Mouse (Mus musculus): Measurements from ENCODE around the gene Gemin8. TPM values are rescaled to one million over a fixed set of nuclear protein-coding genes. Genes with fewer than 3 reads are reported as not detected.

The Gemin8 gene
- polyA plus RNA-seq, 1 experiment from 2014 or later: 8.1 TPM

- H3K4me1 ChIP-seq (replicated peaks): no peaks in the 10 kb centered on the region
- 87% methylated on average over 9 of the region's 9 CpGs for WGBS
Measured at GRCm38 (mm10) chrX:166185327-166185913, 15.2 kb downstream of the Gemin8 start.

GRCm38 (mm10) chrX:166187803-166188202 is 17.5 kb downstream of the Gemin8 start:
- no peak overlapping the region for H3K4me2 ChIP-seq (replicated peaks)
- no peak overlapping the region for H3K27ac ChIP-seq
- H3K4me3 ChIP-seq (replicated peaks): no peak overlapping the region
- no peaks in the 10 kb centered on the region for H3K27me3 ChIP-seq (replicated peaks)
- no peak overlapping the region for H3K9ac ChIP-seq
- H3K9me3 ChIP-seq: no peaks in the 10 kb centered on the region
- H3K36me3 ChIP-seq: no peaks in the 10 kb centered on the region
- WGBS: 49% methylated on average over 1 of the region's 1 CpGs
- no peak for ATAC-seq
- no peaks in the 10 kb centered on the region for H3K4me1 ChIP-seq (replicated peaks)

More at GRCm38 (mm10) chrX:166185327-166185913, 15.2 kb downstream of the Gemin8 start:
- no peaks in the 10 kb centered on the region for H3K9me3 ChIP-seq
- H3K9ac ChIP-seq: no peak overlapping the region
- H3K4me2 ChIP-seq (replicated peaks): no peak overlapping the region
- no peak for ATAC-seq
- H3K27ac ChIP-seq: no peak overlapping the region
- no peaks in the 10 kb centered on the region for H3K36me3 ChIP-seq
- H3K4me3 ChIP-seq (replicated peaks): no peak overlapping the region
- H3K27me3 ChIP-seq (replicated peaks): no peaks in the 10 kb centered on the region

DNA sequence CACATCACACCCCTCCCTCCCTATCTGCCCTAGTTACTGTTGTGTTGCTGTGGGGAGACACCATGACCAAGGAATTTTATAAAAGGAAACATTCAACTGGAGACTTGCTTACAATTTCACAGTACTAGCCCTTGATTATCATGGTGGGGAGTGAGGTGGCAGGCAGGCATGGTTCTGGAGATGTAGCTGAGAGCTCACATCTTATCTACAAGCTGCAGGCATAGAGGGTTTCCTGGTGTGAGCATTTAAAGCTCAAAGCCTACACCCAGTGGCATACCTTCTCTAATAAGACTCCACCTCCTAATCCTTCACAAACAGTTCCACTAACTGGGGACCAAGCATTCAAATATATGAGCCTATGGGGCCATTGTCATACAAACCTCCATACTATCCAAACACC is 26.1 kb downstream of the Gemin8 start:
- Histone ChIP-seq H3K4me2 (replicated peaks) (no peak overlapping the region), H3K4me3 (replicated peaks) (no peak overlapping the region), H3K27ac (no peak overlapping the region), H3K4me1 (replicated peaks) (no peaks in the 10 kb centered on the region), H3K9ac (no peak overlapping the region), H3K36me3 (no peaks in the 10 kb centered on the region), H3K27me3 (replicated peaks) (no peaks in the 10 kb centered on the region), H3K9me3 (no peaks in the 10 kb centered on the region)
- no peak for ATAC-seq

GRCm38 (mm10) chrX:166198266-166198665 is 28.0 kb downstream of the Gemin8 start:
- H3K27ac ChIP-seq: no peak overlapping the region
- no peaks in the 10 kb centered on the region for H3K4me1 ChIP-seq (replicated peaks)
- no peak for ATAC-seq
- no peaks in the 10 kb centered on the region for H3K36me3 ChIP-seq
- no peak overlapping the region for H3K9ac ChIP-seq
- H3K27me3 ChIP-seq (replicated peaks): no peaks in the 10 kb centered on the region
- H3K4me3 ChIP-seq (replicated peaks): no peak overlapping the region
- no peaks in the 10 kb centered on the region for H3K9me3 ChIP-seq
- 47% methylated on average over 2 of the region's 2 CpGs for WGBS
- H3K4me2 ChIP-seq (replicated peaks): no peak overlapping the region

DNA sequence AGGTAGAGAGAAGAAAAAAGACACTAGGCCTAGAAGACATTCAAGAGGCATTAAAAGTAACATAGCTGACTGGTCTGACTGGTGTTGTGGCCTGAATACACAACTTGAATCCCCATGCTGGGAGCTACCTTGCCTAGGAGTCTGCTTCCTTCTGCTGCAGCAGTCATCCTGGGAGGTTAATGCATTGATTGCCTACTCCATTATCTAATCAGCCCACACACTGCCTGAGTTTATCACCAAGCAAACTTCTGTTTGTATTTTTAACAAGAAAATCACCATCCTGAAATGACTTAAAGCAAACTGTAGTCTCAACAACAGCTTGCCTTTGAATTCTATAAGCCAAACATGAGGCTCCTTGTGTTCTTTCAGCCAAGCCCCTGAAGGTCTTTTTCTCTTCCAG is 29.6 kb downstream of the Gemin8 start:
- Histone ChIP-seq H3K4me3 (replicated peaks) (no peak overlapping the region), H3K9ac (no peak overlapping the region), H3K4me2 (replicated peaks) (no peak overlapping the region), H3K27ac (no peak overlapping the region), H3K9me3 (no peaks in the 10 kb centered on the region), H3K4me1 (replicated peaks) (no peaks in the 10 kb centered on the region), H3K27me3 (replicated peaks) (no peaks in the 10 kb centered on the region), H3K36me3 (no peaks in the 10 kb centered on the region)
- ATAC-seq: no peak

GRCm38 (mm10) chrX:166214576-166214975 is 44.3 kb downstream of the Gemin8 start:
- no peak overlapping the region for H3K27ac ChIP-seq
- 75% methylated on average over 2 of the region's 2 CpGs for WGBS
- H3K4me1 ChIP-seq (replicated peaks): no peaks in the 10 kb centered on the region
- H3K4me2 ChIP-seq (replicated peaks): no peak overlapping the region
- H3K9me3 ChIP-seq: no peaks in the 10 kb centered on the region
- no peaks in the 10 kb centered on the region for H3K36me3 ChIP-seq
- no peak overlapping the region for H3K9ac ChIP-seq
- H3K27me3 ChIP-seq (replicated peaks): 0 out of 2 replicates have a peak, but pooled peaks cover 5% of the 10 kb centered on the region
- no peak for ATAC-seq
- H3K4me3 ChIP-seq (replicated peaks): no peak overlapping the region

DNA sequence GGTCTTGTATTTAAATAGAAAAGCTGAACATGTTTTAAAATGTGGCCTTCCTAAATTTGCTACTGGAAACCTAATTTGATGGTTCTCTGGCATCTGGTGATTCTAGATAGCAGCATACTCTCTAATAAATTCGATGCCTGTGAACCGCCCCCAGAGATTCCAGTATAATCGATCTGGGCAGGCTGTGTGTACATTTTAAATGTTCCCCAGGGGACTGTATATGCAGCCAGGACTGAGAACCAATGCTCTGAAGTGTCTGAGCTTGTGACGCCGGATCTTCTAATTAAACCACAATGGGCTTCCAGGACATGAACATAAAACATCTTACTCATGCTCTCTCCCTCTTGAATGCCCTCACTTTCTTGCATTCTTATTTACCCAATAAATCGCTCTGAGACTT is 46.0 kb downstream of the Gemin8 start:
- no peaks in the 10 kb centered on the region for H3K9me3 ChIP-seq
- no peaks in the 10 kb centered on the region for H3K4me1 ChIP-seq (replicated peaks)
- no peak overlapping the region for H3K4me3 ChIP-seq (replicated peaks)
- no peak overlapping the region for H3K9ac ChIP-seq
- no peaks in the 10 kb centered on the region for H3K36me3 ChIP-seq
- no peak overlapping the region for H3K27ac ChIP-seq
- no peak overlapping the region for H3K4me2 ChIP-seq (replicated peaks)
- no peak for ATAC-seq
- WGBS: 70% methylated on average over 6 of the region's 6 CpGs
- H3K27me3 ChIP-seq (replicated peaks): 0 out of 2 replicates have a peak, but pooled peaks cover 5% of the 10 kb centered on the region

DNA sequence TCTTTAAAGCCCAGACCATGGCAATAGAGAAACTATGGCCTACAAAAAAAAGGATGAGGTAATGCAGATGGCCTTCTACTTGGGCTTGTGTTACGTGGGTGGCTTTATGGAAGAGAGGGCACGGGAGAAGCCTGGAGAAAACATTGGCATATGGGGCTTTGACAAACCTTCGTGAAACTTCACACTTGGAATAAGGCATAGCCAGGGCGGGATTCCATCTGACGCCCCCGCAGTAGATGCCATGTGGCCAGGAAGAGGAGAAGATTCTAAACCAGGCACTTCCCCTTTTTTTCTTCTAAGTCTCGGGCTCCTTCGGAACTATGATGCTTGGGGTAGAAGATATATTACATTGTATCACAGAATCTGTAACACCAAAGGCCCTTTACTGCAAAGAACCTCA is 46.5 kb downstream of the Gemin8 start:
- Histone ChIP-seq H3K27ac (no peak overlapping the region), H3K4me3 (replicated peaks) (no peak overlapping the region), H3K9ac (no peak overlapping the region), H3K9me3 (no peaks in the 10 kb centered on the region), H3K27me3 (replicated peaks) (0 out of 2 replicates have a peak, but pooled peaks cover 5% of the 10 kb centered on the region), H3K36me3 (no peaks in the 10 kb centered on the region), H3K4me2 (replicated peaks) (no peak overlapping the region), H3K4me1 (replicated peaks) (no peaks in the 10 kb centered on the region)
- WGBS: 84% methylated on average over 8 of the region's 8 CpGs
- no peak for ATAC-seq

DNA sequence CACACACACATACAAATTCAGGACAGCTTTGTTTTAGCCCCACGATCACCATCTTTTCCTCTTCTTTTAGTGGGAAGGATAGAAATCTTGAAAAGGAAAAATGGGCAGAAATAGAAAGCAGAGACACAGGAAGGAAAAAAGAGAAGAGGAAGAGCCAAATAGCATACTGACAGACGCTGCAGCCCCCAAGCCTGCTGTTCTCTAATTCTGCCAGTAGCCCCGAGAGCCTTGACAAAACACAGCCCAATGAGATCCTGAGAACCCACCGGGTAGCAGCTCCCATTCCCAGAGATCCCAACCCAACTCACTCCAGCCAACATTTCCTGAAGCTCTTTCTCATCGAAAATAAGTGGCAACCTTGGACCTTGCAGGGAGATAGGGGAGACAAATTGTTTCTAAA is 49.1 kb downstream of the Gemin8 start:
- 0 out of 2 replicates have a peak, but pooled peaks cover 2% of the 10 kb centered on the region for H3K27me3 ChIP-seq (replicated peaks)
- H3K4me2 ChIP-seq (replicated peaks): no peak overlapping the region
- ATAC-seq: no peak
- H3K4me1 ChIP-seq (replicated peaks): no peaks in the 10 kb centered on the region
- H3K36me3 ChIP-seq: no peaks in the 10 kb centered on the region
- WGBS: 53% methylated on average over 5 of the region's 5 CpGs
- no peak overlapping the region for H3K9ac ChIP-seq
- H3K27ac ChIP-seq: no peak overlapping the region
- H3K9me3 ChIP-seq: no peaks in the 10 kb centered on the region
- H3K4me3 ChIP-seq (replicated peaks): no peak overlapping the region

GRCm38 (mm10) chrX:166226856-166227255 is 56.6 kb downstream of the Gemin8 start:
- H3K36me3 ChIP-seq: no peaks in the 10 kb centered on the region
- H3K9me3 ChIP-seq: no peaks in the 10 kb centered on the region
- no peaks in the 10 kb centered on the region for H3K4me1 ChIP-seq (replicated peaks)
- H3K9ac ChIP-seq: no peak overlapping the region
- no peak overlapping the region for H3K27ac ChIP-seq
- no peak overlapping the region for H3K4me3 ChIP-seq (replicated peaks)
- WGBS: 79% methylated on average over 5 of the region's 5 CpGs
- no peak overlapping the region for H3K4me2 ChIP-seq (replicated peaks)
- no peak for ATAC-seq
- H3K27me3 ChIP-seq (replicated peaks): no peaks in the 10 kb centered on the region

- Histone ChIP-seq H3K36me3 (no peaks in the 10 kb centered on the region), H3K4me1 (replicated peaks) (no peaks in the 10 kb centered on the region), H3K27me3 (replicated peaks) (no peaks in the 10 kb centered on the region), H3K4me2 (replicated peaks) (no peak overlapping the region), H3K4me3 (replicated peaks) (no peak overlapping the region), H3K27ac (no peak overlapping the region), H3K9ac (no peak overlapping the region), H3K9me3 (no peaks in the 10 kb centered on the region)
- no peak for ATAC-seq
- 71% methylated on average over 3 of the region's 3 CpGs for WGBS
Measured at GRCm38 (mm10) chrX:166229750-166230149, 59.5 kb downstream of the Gemin8 start.

DNA sequence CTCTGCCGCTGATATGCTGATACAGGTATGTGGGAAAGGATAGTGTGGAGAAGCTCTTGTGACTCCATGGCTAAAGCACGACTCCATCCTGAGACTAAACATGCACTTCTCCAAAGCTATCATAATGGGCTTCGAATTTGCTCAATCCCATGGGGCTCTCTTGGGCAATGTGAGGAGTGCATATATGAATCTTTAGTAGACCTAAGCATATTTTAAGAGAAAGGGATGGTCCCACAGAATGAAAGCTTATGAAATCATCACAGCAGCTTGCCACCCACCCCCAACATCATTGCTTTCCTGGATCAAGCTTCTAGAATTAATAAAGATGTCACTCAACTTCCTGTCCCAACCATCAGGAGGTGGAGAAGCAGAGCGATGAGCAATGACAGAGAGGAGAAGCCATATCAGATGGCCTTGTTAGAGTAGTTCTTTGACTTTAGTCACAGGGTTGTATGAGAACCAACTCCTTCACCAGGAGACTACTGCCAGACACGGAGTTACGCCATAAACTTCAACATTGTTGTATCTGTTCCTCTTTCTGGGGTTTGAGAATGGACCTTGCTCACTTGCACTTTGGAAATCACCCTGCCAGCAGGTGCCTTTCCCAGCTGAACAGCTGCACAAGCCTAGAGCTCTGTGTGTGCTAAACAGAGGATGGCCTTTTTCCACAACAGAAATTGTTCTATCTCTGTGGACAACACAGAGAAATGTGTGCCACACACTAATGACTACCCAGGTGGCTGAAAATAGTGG is 60.4 kb downstream of the Gemin8 start:
- H3K4me3 ChIP-seq (replicated peaks): no peak overlapping the region
- no peaks in the 10 kb centered on the region for H3K4me1 ChIP-seq (replicated peaks)
- no peaks in the 10 kb centered on the region for H3K27me3 ChIP-seq (replicated peaks)
- H3K9ac ChIP-seq: no peak overlapping the region
- H3K4me2 ChIP-seq (replicated peaks): no peak overlapping the region
- H3K36me3 ChIP-seq: no peaks in the 10 kb centered on the region
- no peak for ATAC-seq
- 88% methylated on average over 6 of the region's 6 CpGs for WGBS
- H3K27ac ChIP-seq: no peak overlapping the region
- H3K9me3 ChIP-seq: no peaks in the 10 kb centered on the region

DNA sequence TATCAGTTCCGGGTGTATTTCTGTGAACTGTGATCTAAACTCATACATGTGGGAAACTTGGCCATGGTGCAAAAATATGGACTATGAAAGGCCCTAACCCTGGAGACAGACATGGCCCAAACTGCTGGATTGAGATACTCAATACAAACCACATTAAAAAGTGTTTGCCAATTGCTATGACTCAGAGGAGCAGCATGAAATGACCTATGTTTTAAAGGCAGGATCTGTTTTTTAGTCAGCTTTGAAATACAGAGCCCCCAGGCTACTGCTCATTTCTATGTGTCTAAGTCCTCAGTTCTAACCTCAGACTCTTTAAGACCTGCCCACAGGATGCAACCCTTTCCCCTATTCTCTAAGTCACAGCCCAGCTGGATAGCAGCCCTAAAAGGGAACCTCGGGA is 65.9 kb downstream of the Gemin8 start:
- Histone ChIP-seq H3K9me3 (no peaks in the 10 kb centered on the region), H3K4me1 (replicated peaks) (no peaks in the 10 kb centered on the region), H3K27me3 (replicated peaks) (peaks cover 25% of the 10 kb centered on the region), H3K4me3 (replicated peaks) (no peak overlapping the region), H3K9ac (no peak overlapping the region), H3K36me3 (no peaks in the 10 kb centered on the region), H3K27ac (no peak overlapping the region), H3K4me2 (replicated peaks) (no peak overlapping the region)
- 55% methylated on average over 2 of the region's 2 CpGs for WGBS
- ATAC-seq: no peak
